Mouse (Mus musculus): ENCODE measurements around the gene Tsku. TPM values are rescaled to one million over a fixed set of nuclear protein-coding genes. Genes with fewer than 3 reads are reported as not detected.

Gene Tsku
- polyA plus RNA-seq, 1 experiment from 2014 or later: 16.0 TPM

DNA sequence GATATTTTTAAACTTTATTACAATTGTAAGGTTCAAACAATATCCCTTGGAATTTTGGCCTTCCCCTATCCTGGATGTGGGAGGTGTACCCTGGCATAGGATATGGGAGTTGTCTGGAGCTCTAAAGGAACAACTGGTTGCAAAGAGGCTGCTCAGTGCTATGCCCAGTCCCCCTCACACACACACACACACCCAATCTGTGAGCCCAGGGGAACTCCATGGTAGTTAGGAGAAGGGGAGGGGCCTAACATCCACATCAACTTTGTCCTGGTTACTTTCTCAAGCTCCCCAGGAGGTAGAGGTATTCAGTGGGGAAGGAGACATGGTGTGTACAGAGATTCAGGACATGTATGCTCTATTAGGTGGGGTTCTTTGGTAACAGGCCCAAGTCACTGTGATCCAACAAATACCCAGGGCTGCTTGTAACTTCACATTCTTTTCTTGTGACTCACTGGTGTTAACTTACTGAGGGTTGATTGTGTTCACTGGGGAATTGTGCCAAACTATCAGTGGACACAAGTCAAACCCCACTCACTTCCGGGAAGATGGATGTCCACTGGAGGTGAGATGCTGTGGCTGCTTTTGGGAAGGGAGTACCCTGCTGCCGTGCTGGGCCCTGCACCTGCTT lies 30.6 kb downstream of the Tsku start:
- H3K9me3 ChIP-seq (ENCODE audit: control insufficient read depth, low read length): no peaks in the 10 kb centered on the region
- no peak for DNase-seq (ENCODE audit: low spot score)

DNA sequence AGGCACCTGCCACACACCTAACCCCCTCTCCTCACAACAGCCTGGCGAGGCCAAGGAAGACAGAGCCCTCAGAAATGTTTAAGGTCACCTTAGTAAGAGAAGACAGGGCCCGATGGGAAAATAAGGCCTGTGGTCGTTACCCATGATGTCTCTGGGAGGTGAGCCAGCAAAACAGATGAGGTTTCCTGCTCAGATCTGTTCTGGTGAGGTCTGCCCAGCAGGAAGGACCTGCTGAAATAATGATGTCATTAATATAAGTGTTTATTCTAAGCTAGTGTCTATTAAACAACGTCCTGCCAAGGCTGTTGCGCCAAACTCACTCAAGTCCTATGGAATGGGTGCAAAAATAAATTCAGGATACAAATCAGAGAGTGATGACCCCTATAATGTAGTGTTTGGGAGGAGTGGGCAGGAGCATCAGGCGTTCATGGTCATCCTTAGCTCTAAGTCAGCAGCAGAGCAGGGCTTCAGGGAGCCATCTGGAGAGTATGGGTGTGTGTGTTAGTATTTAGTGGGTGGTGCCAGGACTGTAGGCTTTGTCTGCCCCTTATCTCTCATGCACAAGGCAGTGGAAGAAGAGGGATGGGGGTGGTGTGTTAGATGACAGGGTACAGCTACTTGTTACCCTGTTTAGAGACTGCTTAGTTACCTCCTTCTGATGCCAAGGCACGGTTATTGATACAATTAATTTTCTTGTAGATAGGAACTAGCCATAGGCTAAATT lies 31.3 kb downstream of the Tsku start:
- 81% methylated on average over 7 of the region's 7 CpGs for WGBS
- H3K27me3 ChIP-seq (ENCODE audit: control insufficient read depth, insufficient read depth, low read length): no peaks in the 10 kb centered on the region
- no peaks in the 10 kb centered on the region for H3K9me3 ChIP-seq (ENCODE audit: control insufficient read depth, low read length)
- H3K4me2 ChIP-seq (ENCODE audit: low read depth, severe bottlenecking): no peak overlapping the region
- H3K9ac ChIP-seq (ENCODE audit: low read length): no peak overlapping the region
- no peaks in the 10 kb centered on the region for H3K4me1 ChIP-seq (ENCODE audit: control insufficient read depth, insufficient read depth, low read length)
- ATAC-seq (ENCODE audit: insufficient number of reproducible peaks, low FRiP score, low TSS enrichment, low read depth) (no peak), DNase-seq (ENCODE audit: low spot score) (no peak)
- H3K4me3 ChIP-seq (ENCODE audit: low read depth, low read length): no peak overlapping the region
- H3K27ac ChIP-seq (replicated peaks; ENCODE audit: low read depth, low read length): no peak overlapping the region
- H3K36me3 ChIP-seq (ENCODE audit: control insufficient read depth, insufficient read depth, low read length): no peaks in the 10 kb centered on the region

More for the DNA sequence above, 30.6 kb downstream of the Tsku start:
- H3K4me3 ChIP-seq (ENCODE audit: low read depth, low read length): no peak overlapping the region
- WGBS: 80% methylated on average over 2 of the region's 2 CpGs
- no peaks in the 10 kb centered on the region for H3K4me1 ChIP-seq (ENCODE audit: control insufficient read depth, insufficient read depth, low read length)
- H3K4me2 ChIP-seq (ENCODE audit: low read depth, severe bottlenecking): no peak overlapping the region
- no peak overlapping the region for H3K27ac ChIP-seq (replicated peaks; ENCODE audit: low read depth, low read length)
- no peak overlapping the region for H3K9ac ChIP-seq (ENCODE audit: low read length)
- no peaks in the 10 kb centered on the region for H3K36me3 ChIP-seq (ENCODE audit: control insufficient read depth, insufficient read depth, low read length)
- no peaks in the 10 kb centered on the region for H3K27me3 ChIP-seq (ENCODE audit: control insufficient read depth, insufficient read depth, low read length)
- no peak for ATAC-seq (ENCODE audit: insufficient number of reproducible peaks, low FRiP score, low TSS enrichment, low read depth)

DNA sequence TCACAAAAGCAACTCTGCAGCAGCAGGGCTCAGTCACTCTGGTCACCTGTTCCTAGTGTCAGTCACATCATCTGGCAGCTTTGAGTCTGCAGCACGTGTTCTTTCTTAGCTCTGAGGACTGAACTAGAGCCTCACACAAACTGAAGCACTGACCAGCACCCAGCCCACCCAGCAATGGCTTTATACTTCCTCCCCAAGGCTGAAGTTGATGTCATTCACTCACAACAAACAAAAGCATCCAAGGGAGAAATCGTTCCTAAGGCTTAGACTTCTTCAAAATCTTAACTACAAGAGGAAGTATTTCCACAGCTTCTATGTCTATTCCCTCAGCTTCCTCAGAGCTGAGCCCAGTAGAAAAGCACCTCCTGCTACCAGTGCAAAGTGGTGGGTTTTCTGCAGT lies 32.8 kb downstream of the Tsku start:
- no peaks in the 10 kb centered on the region for H3K4me1 ChIP-seq (ENCODE audit: control insufficient read depth, insufficient read depth, low read length)
- no peak overlapping the region for H3K27ac ChIP-seq (replicated peaks; ENCODE audit: low read depth, low read length)
- WGBS: 58% methylated on average over 2 of the region's 2 CpGs
- H3K4me3 ChIP-seq (ENCODE audit: low read depth, low read length): no peak overlapping the region
- DNase-seq (ENCODE audit: low spot score) (no peak), ATAC-seq (ENCODE audit: insufficient number of reproducible peaks, low FRiP score, low TSS enrichment, low read depth) (no peak)
- H3K4me2 ChIP-seq (ENCODE audit: low read depth, severe bottlenecking): no peak overlapping the region
- no peak overlapping the region for H3K9ac ChIP-seq (ENCODE audit: low read length)
- no peaks in the 10 kb centered on the region for H3K36me3 ChIP-seq (ENCODE audit: control insufficient read depth, insufficient read depth, low read length)
- no peaks in the 10 kb centered on the region for H3K9me3 ChIP-seq (ENCODE audit: control insufficient read depth, low read length)
- H3K27me3 ChIP-seq (ENCODE audit: control insufficient read depth, insufficient read depth, low read length): no peaks in the 10 kb centered on the region

DNA sequence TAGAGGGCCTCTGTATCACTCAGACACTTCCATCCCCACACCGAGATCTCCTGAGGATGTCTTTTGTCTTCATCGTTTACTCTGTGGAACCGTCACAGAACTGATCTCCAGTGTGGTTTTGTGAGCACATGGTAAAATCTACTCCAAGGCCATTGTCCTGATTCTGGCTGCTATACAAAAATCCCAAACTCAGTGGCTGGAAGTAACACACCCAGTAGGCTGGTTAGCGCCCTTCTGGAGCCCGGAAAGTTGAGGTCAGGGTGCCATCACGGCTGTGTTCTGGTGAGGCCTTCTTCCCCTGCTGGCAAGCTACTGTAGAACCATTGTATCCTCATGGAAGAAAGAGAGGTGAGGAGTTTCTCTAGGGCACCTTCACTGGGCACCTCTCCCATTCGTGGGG lies 35.1 kb downstream of the Tsku start:
- no peak overlapping the region for H3K4me3 ChIP-seq (ENCODE audit: low read depth, low read length)
- H3K9me3 ChIP-seq (ENCODE audit: control insufficient read depth, low read length): no peaks in the 10 kb centered on the region
- 92% methylated on average over 7 of the region's 7 CpGs for WGBS
- no peak overlapping the region for H3K4me2 ChIP-seq (ENCODE audit: low read depth, severe bottlenecking)
- H3K27me3 ChIP-seq (ENCODE audit: control insufficient read depth, insufficient read depth, low read length): no peaks in the 10 kb centered on the region
- H3K4me1 ChIP-seq (ENCODE audit: control insufficient read depth, insufficient read depth, low read length): no peaks in the 10 kb centered on the region
- no peak overlapping the region for H3K27ac ChIP-seq (replicated peaks; ENCODE audit: low read depth, low read length)
- no peak for DNase-seq (ENCODE audit: low spot score)
- no peak overlapping the region for H3K9ac ChIP-seq (ENCODE audit: low read length)
- no peak for ATAC-seq (ENCODE audit: insufficient number of reproducible peaks, low FRiP score, low TSS enrichment, low read depth)
- no peaks in the 10 kb centered on the region for H3K36me3 ChIP-seq (ENCODE audit: control insufficient read depth, insufficient read depth, low read length)

DNA sequence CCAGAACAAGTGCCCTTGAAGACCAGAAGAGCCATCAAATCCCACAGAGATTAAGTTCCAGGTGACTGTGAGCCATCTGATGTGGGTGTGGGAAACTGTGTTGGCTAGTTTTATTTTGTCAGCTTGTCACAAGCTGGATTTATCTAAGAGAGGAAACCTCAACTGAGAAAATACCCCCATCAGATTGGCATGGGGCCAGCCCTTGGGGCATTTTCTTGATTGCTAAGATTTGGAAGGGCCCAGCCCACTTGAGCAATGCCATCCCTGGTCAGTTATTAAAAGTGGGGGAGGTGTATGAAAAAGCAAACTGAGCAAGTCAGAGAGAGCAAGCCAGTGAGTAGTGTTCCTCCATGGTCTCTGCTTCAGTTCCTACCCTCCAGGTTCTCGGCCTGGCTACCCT lies 36.9 kb downstream of the Tsku start:
- no peaks in the 10 kb centered on the region for H3K9me3 ChIP-seq (ENCODE audit: control insufficient read depth, low read length)
- no peak overlapping the region for H3K4me3 ChIP-seq (ENCODE audit: low read depth, low read length)
- DNase-seq (ENCODE audit: low spot score) (no peak), ATAC-seq (ENCODE audit: insufficient number of reproducible peaks, low FRiP score, low TSS enrichment, low read depth) (no peak)
- no peaks in the 10 kb centered on the region for H3K27me3 ChIP-seq (ENCODE audit: control insufficient read depth, insufficient read depth, low read length)
- no peak overlapping the region for H3K4me2 ChIP-seq (ENCODE audit: low read depth, severe bottlenecking)
- no peaks in the 10 kb centered on the region for H3K4me1 ChIP-seq (ENCODE audit: control insufficient read depth, insufficient read depth, low read length)
- H3K9ac ChIP-seq (ENCODE audit: low read length): no peak overlapping the region
- no peaks in the 10 kb centered on the region for H3K36me3 ChIP-seq (ENCODE audit: control insufficient read depth, insufficient read depth, low read length)
- 79% methylated on average over 1 of the region's 1 CpGs for WGBS
- no peak overlapping the region for H3K27ac ChIP-seq (replicated peaks; ENCODE audit: low read depth, low read length)

DNA sequence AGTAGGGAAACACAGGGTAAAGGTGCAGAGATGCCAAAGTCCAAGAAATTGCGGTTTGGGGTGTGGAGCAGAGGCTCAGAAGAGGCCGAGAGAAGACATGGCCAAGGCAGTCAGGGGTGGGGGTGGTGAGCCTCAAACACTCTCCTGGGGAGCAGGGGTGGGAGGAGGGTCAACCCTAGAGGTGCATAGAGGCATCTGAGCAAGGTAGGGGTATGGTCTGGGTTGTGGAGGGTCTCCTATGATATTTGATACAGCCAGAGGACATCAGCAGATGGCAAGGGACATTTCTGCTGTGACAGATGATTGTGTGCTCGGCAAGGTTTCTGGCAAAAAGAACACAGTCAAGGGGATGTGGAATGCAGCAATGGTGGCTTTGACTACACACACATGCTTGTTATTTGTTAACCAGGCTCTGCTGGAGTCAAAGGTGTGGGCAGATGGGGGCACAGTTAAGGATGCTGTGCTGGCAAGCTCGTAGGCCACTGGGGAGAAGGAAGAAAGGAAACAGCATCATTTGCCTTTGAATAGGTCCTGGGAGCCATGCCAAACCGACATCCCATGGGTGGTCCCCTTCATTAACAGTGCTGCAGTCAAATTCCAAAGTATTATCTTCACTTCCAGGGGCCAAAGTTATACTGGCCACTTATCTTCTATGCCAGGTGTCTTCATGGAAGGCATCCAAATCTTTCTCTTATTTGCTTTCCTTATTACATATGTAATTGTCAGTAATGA lies 37.7 kb downstream of the Tsku start:
- Histone ChIP-seq H3K27ac (replicated peaks; ENCODE audit: low read depth, low read length) (no peak overlapping the region), H3K9me3 (ENCODE audit: control insufficient read depth, low read length) (no peaks in the 10 kb centered on the region), H3K4me2 (ENCODE audit: low read depth, severe bottlenecking) (no peak overlapping the region), H3K36me3 (ENCODE audit: control insufficient read depth, insufficient read depth, low read length) (no peaks in the 10 kb centered on the region), H3K27me3 (ENCODE audit: control insufficient read depth, insufficient read depth, low read length) (no peaks in the 10 kb centered on the region), H3K4me3 (ENCODE audit: low read depth, low read length) (no peak overlapping the region), H3K4me1 (ENCODE audit: control insufficient read depth, insufficient read depth, low read length) (no peaks in the 10 kb centered on the region), H3K9ac (ENCODE audit: low read length) (no peak overlapping the region)
- DNase-seq (ENCODE audit: low spot score) (no peak), ATAC-seq (ENCODE audit: insufficient number of reproducible peaks, low FRiP score, low TSS enrichment, low read depth) (no peak)
- 45% methylated on average over 5 of the region's 5 CpGs for WGBS

DNA sequence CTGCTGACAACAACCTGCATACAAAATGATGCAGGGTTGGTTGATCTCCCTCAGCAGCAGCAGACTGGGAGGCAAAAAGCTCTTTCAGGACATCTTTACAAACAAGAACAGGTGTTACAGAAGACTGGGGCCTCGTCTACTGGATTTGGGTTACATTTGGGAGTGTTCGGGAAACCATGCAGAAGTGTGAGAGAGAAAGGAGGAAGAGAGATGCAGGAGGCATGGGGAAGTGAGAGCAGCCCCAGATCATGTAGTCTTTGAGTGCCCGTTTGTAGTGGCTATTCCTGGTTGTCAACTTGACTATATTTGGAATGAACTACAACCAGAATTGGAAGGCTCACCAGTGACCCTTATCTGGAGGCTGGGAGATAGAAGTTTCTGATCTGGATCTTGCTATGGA lies 38.7 kb downstream of the Tsku start:
- Histone ChIP-seq H3K27ac (replicated peaks; ENCODE audit: low read depth, low read length) (no peak overlapping the region), H3K9me3 (ENCODE audit: control insufficient read depth, low read length) (no peaks in the 10 kb centered on the region), H3K36me3 (ENCODE audit: control insufficient read depth, insufficient read depth, low read length) (no peaks in the 10 kb centered on the region), H3K9ac (ENCODE audit: low read length) (no peak overlapping the region), H3K4me2 (ENCODE audit: low read depth, severe bottlenecking) (no peak overlapping the region), H3K4me1 (ENCODE audit: control insufficient read depth, insufficient read depth, low read length) (no peaks in the 10 kb centered on the region), H3K27me3 (ENCODE audit: control insufficient read depth, insufficient read depth, low read length) (no peaks in the 10 kb centered on the region), H3K4me3 (ENCODE audit: low read depth, low read length) (no peak overlapping the region)
- DNase-seq (ENCODE audit: low spot score) (no peak), ATAC-seq (ENCODE audit: insufficient number of reproducible peaks, low FRiP score, low TSS enrichment, low read depth) (no peak)
- WGBS: 86% methylated on average over 3 of the region's 3 CpGs

DNA sequence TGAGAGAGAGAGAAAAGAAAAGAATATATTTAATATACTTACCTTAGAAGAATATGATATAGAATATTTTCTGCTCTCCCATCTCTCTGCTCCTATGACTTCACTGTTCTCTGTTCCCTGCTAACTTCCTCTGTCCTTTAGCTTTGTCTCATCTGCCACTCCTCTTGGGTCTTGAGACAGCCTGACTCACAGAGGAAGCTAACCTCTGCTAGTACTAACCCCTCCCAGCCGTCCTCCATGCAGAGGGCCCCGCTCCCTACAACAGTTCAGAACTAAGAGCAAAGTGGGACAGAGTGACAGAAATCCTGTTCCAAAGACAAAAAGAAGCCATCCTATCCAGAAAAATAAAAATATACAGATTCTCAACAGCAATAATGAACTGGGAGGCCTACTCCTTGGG lies 40.0 kb downstream of the Tsku start, which contains the start of gene Acer3:
Acer3 (minus strand) TSS at position 126 of the 400 bp plus-strand sequence.
- no peaks in the 10 kb centered on the region for H3K4me1 ChIP-seq (ENCODE audit: control insufficient read depth, insufficient read depth, low read length)
- no peak within 1 kb of the TSS for H3K27ac ChIP-seq (replicated peaks; ENCODE audit: low read depth, low read length)
- H3K27me3 ChIP-seq (ENCODE audit: control insufficient read depth, insufficient read depth, low read length): no peaks in the 10 kb centered on the region
- ATAC-seq (ENCODE audit: insufficient number of reproducible peaks, low FRiP score, low TSS enrichment, low read depth) (no peak), DNase-seq (ENCODE audit: low spot score) (no peak)
- H3K4me3 ChIP-seq (ENCODE audit: low read depth, low read length): no peak within 1 kb of the TSS
- no peak within 1 kb of the TSS for H3K9ac ChIP-seq (ENCODE audit: low read length)
- WGBS: 91% methylated on average over 2 of the region's 2 CpGs
- H3K4me2 ChIP-seq (ENCODE audit: low read depth, severe bottlenecking): no peak within 1 kb of the TSS
- no peaks in the 10 kb centered on the region for H3K36me3 ChIP-seq (ENCODE audit: control insufficient read depth, insufficient read depth, low read length)
- H3K9me3 ChIP-seq (ENCODE audit: control insufficient read depth, low read length): no peaks in the 10 kb centered on the region
